Mouse (Mus musculus): ENCODE measurements at regions not wholly inside any gene's neighbourhood (a gene's known extent, or its start where the extent isn't known, plus 50 kb on each side); places are given as distances from the start of the nearest gene placed in this dataset.

- peak; percentile 67 for DNase-seq (ENCODE audit: low read depth, low spot score)
These were observed 136.4 kb upstream of the Catsperb start for GRCm38 (mm10) chr12:101268092-101268491.

- peak; percentile 48 for DNase-seq (ENCODE audit: low read depth, low spot score)
These were observed 120.3 kb upstream of the Catsperb start for GRCm38 (mm10) chr12:101284195-101284594.

GRCm38 (mm10) chr12:101301872-101302271 lies 102.6 kb upstream of the Catsperb start:
- no peak for DNase-seq (ENCODE audit: low read depth, low spot score)

All from 3T3-L1 (cell line).